Mouse (Mus musculus) cortical plate, adult 2 months (tissue): ENCODE results near the gene Ugdh.

Source experiments
- CTCF ChIP-seq: fragments of 200-500 bp; IDR thresholded peaks from 2 replicates; pipeline ENCODE4 v1.5.1; 2011; ENCODE audit warnings: mild to moderate bottlenecking, control low read depth, low read length; ENCODE audit not compliant: insufficient read depth; ENCODE audit errors: extremely low read depth
- POLR2A ChIP-seq: fragments of 200-500 bp; IDR thresholded peaks from 2 replicates; pipeline ENCODE4 v1.6.1; 2011; ENCODE audit warnings: mild to moderate bottlenecking, low read length, control low read depth; ENCODE audit not compliant: insufficient read depth; ENCODE audit errors: extremely low read depth

DNA sequence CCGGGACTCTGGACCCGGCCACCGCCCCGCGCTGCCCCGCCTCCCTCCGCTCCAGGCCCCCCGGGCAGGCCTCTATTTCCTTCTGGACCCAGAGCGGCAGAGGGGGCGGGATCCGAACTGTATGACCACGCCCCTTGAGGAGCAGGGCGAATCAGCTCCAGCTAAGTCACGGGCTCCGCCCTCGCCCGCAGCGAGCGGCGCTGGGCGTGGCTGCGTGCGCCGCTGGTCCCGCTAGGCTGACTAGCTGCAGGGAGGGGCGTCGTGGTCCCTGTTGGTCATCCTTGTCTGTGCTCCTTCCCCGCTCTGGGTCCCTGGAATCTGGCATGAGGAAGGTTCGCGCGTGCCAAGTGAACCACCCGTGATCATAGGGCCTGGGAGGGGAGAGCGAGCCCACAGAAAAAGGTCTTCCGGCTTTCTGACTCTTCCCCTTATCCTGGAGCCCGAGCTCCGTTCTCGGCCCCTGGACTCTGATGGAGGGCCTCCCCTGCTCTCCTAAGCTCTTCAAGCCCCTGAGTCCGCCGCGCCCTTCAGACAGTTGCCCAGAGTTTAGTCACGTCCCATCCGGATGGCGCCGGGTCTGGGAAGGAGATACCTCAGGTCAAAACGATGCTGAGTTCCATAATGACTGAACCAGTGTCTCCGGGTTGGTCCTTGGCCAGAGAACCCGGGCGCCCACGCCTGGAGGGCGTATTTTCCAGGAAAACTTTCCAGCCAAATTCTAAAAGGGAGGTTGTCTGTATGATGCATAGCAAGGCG lies at the start of gene Ugdh:
- no peak for TF ChIP-seq CTCF
- peak; percentile 95 for TF ChIP-seq POLR2A
